Mouse (Mus musculus) neural tube, embryonic 10.5 days (tissue): ENCODE measurements around the gene Adh7.

ENCODE experiments used
- DNase-seq: peaks from one replicate; pipeline ENCODE4 v3.0.0-alpha.2; 2017; ENCODE audit warnings: low spot score; ENCODE audit errors: extremely low spot score

Adh7 gene

GRCm38 (mm10) chr3:138224363-138224954, 6.9 kb downstream of the Adh7 start:
- DNase-seq: no peak

GRCm38 (mm10) chr3:138225331-138225730, 7.8 kb downstream of the Adh7 start:
- DNase-seq: no peak

DNA sequence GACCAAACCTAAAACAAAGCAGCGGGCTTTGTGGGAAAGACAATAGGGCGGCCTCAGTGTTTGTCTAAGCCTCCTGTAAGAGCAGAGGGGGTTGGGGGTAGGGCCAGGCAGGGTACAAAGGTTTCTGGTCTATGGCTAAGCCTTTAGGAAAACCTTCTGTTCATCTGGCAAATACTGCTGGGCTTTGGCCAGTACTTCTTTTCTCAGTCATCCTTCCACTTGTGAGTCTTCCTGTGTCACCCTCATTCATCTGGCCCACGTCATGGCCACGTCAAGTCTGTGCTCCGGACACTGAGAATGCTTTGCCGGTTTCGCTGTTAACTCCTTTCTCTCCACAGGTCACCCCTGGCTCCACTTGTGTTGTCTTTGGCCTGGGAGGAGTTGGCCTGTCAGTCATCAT, 8.3 kb downstream of the Adh7 start:
- DNase-seq: no peak

DNA sequence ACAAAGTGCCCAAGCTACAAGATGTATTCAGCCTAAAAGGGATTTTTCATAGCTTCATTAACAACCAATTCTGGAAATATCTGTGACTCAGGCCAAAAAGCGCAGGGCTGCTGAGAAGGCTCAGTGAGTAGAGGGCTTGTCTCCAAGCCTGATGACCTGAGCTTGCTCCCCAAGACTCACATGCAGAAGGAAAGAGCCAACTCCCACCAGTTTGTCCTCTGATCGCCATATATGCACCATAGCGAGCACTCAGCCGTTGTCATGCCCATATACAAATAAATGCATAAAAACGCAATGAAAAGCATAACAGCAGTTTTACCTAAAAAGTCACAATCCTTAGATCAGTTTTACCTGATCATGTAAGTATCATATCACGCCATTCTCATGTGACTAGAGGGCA, 8.9 kb downstream of the Adh7 start:
- DNase-seq: no peak

- DNase-seq: no peak
Observed at GRCm38 (mm10) chr3:138227082-138227481, 9.5 kb downstream of the Adh7 start.

DNA sequence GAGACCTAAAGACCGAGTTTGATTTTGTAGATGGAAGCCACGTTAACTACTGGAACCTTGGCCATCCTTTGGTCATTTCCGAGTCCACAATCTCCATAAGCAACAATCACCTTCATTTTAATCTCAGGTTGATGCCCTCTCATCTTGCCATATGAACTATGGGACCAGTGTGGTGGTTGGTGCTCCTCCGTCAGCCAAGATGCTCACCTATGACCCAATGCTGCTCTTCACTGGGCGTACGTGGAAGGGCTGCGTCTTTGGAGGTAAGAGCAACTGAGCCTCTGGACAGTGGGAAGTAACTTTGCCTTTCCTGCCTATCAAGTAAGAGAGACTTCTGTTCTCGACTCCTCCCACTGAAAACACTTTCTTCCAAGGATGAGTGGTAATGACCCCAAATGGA, 10.2 kb downstream of the Adh7 start:
- no peak for DNase-seq

- DNase-seq: no peak
Observed at GRCm38 (mm10) chr3:138229448-138229847, 11.9 kb downstream of the Adh7 start.

DNA sequence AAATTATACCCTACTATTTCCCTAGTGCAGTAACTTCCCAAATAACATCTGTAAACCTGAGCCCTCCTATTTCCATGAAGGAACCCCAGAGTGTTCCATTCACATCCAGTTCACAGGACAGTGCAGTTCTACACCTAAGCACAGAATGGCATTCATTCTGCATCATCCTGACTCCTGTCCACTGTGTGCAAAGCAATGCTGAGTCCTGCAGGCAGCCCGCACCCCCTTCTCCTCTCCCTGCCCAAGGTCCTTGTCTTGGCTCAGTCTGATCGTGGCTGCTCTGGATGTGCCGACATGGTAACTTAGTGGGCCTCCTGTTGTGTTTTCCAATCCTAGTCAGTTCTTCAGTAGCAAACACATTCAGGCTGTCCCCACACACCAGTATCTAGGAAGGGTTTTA, 12.7 kb downstream of the Adh7 start:
- no peak for DNase-seq

DNA sequence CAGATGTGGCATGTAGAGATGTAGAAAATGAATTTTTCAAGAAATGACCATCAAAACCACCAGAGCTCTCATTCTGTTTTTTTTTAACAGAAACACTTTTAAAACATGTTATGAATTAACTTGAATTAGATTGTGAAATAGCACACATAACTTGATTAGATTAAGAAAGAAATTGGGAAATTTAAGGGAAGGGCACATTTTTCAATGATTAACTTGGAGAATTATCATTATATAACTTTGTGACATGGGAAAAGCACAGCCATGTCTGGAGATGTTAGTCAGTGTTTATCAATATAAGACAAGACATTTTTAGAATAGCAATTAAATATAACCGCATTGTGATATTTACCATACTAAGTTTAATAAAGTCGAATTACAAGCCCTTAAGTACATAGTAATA, 14.0 kb downstream of the Adh7 start:
- DNase-seq: no peak

DNA sequence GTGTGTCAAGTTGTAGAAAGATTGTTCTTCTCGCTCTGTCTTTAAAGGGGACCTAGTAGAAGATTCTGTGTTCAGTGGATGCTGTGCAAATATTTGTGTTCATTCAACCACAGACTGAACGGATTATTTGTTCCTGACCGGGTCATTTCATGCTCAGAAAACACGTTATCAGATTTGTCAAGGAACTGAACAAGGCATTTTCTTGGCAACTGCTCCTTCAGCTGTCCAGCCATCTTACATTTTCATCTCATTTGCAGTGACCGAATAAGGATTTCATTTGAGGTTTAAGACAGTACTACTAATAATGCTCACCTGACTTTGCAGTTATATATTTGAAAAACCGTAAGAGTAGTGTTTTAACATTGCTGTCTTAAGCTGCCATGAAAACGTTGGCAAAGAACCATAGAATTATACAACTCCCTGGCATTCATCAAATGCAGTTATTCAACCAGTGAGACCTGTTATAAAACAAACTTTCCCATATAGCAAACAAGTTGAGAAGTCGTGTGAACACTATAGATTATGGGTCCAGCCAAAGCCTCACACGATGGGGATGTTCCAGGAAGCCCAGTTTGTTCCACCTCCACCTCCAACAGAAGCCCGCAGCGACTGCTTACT, 19.1 kb downstream of the Adh7 start:
- no peak for DNase-seq

DNA sequence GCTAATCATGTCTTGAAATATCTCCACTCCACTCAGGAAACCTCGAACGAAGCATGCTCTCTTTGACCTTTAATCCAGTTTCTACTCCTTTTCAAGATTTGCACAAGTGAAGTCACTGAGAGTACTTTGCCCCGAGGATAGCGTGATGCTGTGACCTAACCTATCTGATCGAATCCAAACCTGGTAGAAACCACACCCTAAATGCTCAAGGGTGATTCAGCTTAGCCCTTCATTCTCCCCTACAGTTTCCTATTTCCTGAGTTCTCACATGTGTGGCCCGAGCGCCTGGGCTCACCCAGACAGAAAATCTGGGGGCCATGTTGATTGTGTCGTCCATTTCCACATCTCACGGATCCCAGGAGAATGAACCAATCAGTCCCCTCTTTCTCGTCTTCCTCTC, 20.5 kb downstream of the Adh7 start:
- no peak for DNase-seq

DNA sequence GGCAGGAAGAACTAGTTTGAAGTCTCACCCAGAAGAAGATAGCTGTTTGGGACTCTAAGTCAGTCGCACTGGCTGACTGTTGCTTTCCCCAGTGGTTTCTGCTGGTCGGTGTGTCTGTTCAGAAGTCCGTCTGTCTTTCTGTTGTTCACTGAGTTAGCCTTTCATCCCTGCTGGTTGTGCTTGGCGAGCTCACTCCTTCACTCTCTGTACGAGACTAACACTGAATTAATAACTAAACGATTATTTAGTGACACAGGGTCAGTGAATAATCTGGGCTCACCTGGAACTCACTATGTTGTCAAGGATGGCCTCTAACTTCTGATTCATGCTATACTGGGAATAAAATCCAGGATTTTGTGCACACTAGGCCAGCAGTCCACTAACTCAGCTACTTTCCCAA, 21.9 kb downstream of the Adh7 start:
- no peak for DNase-seq

DNA sequence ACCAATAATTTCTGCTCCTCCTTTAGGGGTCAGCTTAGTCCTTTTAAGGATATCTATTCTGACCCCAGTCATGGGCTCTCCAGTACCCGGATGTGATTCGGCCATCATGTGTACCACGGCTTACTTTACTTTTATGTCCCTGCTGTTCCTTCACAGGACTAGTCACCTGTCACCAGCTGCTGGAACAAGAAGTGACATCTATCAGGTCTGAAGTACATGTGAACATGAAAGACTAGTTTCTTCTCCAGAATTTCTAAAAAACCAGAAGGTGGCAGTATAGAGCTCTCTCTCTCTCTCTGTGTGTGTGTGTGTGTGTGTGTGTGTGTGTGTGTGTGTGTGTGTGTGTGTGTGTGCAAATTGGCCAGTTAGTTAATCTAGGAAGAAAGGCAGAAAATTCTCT, 22.9 kb downstream of the Adh7 start:
- DNase-seq: no peak

DNA sequence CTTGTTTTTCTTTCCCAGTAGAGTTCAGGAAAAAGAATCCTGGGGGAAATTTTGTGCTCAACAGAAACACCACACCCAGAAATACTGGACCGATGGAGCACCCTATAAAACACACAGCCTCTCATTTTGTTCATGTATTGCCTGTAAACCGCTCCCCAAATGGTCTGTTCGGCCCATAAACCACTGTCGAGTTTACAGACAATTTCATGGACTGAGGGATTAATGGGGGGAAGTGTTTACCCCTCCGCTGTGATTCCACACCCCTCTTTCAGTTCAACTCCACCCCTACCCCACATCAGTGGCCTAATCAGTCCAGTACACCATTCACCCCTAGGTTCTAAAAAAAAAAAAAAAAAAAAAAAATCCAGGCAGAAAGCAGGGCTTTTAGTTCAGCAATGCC, 23.4 kb downstream of the Adh7 start:
- no peak for DNase-seq

DNA sequence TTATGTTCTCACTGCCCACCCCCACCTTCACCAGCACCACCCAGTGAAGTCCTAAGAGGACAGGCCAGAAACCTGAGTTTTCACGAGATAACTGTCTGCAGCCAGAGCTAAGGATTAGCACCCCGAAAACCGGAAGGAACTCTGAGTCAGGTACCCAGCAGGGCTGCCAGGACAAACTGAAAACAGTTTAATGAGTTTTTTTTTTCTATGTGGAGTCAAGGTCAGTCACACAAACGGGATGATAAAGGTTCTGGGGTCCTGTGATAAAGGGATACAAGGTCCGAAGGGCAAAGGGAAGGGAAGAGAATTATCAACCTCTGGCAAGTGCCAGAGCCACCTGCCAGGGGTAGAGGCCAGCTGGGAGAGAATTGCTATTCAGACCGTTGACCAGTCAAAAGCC, 23.8 kb downstream of the Adh7 start:
- no peak for DNase-seq

GRCm38 (mm10) chr3:138242021-138242726, 24.6 kb downstream of the Adh7 start:
- DNase-seq: no peak

DNA sequence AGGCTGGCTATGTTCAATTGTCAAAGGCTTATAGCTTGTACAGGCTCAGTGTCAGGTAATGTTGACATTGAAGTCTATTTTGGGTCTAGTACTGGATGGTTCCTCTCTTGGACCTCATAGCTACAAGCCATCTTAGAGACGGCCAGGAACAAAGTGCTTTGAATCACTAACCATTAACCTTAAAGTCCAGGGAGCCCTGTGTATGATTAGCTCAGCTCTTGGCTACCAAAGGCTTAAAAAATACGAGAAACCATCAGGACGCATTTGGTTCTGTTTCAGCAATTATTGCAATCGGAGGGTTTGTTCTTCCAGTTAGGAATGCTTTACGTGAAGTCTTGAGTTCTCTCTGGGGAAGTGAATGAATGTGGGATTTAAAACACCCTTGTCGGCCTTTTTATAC, 25.4 kb downstream of the Adh7 start:
- DNase-seq: no peak

GRCm38 (mm10) chr3:138244338-138244874, 26.8 kb downstream of the Adh7 start:
- DNase-seq: no peak

DNA sequence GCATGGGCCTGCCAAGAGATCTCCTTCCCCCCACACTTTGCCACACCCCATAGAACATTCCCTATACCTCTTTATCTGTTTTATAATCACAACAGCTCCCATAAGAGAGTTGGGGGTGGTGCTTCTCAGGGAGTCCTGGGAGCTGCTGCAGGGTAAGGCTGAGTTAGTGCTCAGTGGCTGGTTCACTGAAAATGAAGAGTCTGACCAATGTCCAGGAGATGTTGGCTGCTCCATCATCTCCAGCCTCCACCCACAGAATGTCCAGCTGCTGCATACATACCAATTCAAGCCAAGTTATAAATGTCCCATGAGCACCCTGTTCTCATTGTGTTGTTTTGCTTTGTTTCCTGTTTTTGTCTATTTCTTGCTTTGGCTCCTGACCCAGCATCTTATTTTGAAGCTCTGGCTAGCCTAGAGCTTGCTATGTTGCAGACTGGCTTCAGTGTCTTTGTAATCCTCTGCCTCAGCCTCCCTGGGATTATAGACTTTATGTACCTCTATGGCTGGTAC, 29.0 kb downstream of the Adh7 start:
- DNase-seq: no peak

- DNase-seq: no peak
Observed at GRCm38 (mm10) chr3:138247241-138247640, 29.7 kb downstream of the Adh7 start.

GRCm38 (mm10) chr3:138248011-138248410, 30.5 kb downstream of the Adh7 start:
- no peak for DNase-seq

GRCm38 (mm10) chr3:138248746-138249145, 31.2 kb downstream of the Adh7 start:
- no peak for DNase-seq

GRCm38 (mm10) chr3:138251156-138251555, 33.6 kb downstream of the Adh7 start:
- no peak for DNase-seq
